Mouse (Mus musculus): ENCODE measurements around the gene Sema3a. TPM values are rescaled to one million over a fixed set of nuclear protein-coding genes. Genes with fewer than 3 reads are reported as not detected.

Sema3a gene
- polyA plus RNA-seq, 1 experiment from 2014 or later, result 42.1 TPM

GRCm38 (mm10) chr5:13144733-13145457 is 19.7 kb downstream of the Sema3a start:
- H3K4me2 ChIP-seq (replicated peaks; ENCODE audit: low read depth, low read length), result no peak overlapping the region
- H3K9ac ChIP-seq (replicated peaks; ENCODE audit: low read depth, low read length), result no peak overlapping the region
- WGBS, result 51% methylated on average over 7 of the region's 7 CpGs

GRCm38 (mm10) chr5:13149909-13150308 is 24.7 kb downstream of the Sema3a start:
- H3K36me3 ChIP-seq (ENCODE audit: control insufficient read depth, insufficient read depth, low read length), result no peaks in the 10 kb centered on the region
- no peak overlapping the region for H3K9ac ChIP-seq (replicated peaks; ENCODE audit: low read depth, low read length)
- H3K4me2 ChIP-seq (replicated peaks; ENCODE audit: low read depth, low read length), result no peak overlapping the region
- no peaks in the 10 kb centered on the region for H3K27me3 ChIP-seq (ENCODE audit: control insufficient read depth, insufficient read depth, low read length)
- no peaks in the 10 kb centered on the region for H3K9me3 ChIP-seq (ENCODE audit: control insufficient read depth, low read depth, low read length)
- WGBS, result 76% methylated on average over 5 of the region's 5 CpGs
- no peak overlapping the region for H3K4me3 ChIP-seq (ENCODE audit: low read depth, low read length)
- ATAC-seq (ENCODE audit: insufficient number of reproducible peaks, insufficient read depth, low FRiP score, low read depth), result no peak
- H3K27ac ChIP-seq (ENCODE audit: low read length), result no peak overlapping the region
- H3K4me1 ChIP-seq (ENCODE audit: control insufficient read depth, insufficient read depth, low read length), result no peaks in the 10 kb centered on the region

More at GRCm38 (mm10) chr5:13144733-13145457, 19.7 kb downstream of the Sema3a start:
- no peak for ATAC-seq (ENCODE audit: insufficient number of reproducible peaks, insufficient read depth, low FRiP score, low read depth)
- Histone ChIP-seq H3K27ac (ENCODE audit: low read length) (no peak overlapping the region), H3K27me3 (ENCODE audit: control insufficient read depth, insufficient read depth, low read length) (no peaks in the 10 kb centered on the region), H3K4me1 (ENCODE audit: control insufficient read depth, insufficient read depth, low read length) (no peaks in the 10 kb centered on the region), H3K36me3 (ENCODE audit: control insufficient read depth, insufficient read depth, low read length) (no peaks in the 10 kb centered on the region), H3K4me3 (ENCODE audit: low read depth, low read length) (no peak overlapping the region), H3K9me3 (ENCODE audit: control insufficient read depth, low read depth, low read length) (no peaks in the 10 kb centered on the region)

DNA sequence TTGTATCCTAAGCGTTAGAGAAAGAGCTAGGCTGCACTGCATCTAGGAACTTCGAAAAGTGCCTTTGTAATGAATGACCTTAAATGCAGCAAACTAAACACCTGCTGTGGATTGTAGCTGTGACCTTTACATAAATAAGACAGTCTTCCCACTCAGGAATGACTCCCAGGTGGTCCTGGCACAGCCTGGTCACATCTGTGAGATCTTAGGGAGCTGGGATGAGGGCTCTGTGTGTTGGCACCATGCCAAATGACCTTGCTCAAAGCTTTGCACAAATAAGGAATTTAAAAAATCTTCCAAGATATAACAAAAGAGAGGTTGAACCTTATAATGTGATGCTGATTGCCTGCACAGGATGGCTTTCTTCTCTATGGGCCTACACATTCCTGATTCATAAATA is 25.8 kb downstream of the Sema3a start:
- no peaks in the 10 kb centered on the region for H3K4me1 ChIP-seq (ENCODE audit: control insufficient read depth, insufficient read depth, low read length)
- H3K27me3 ChIP-seq (ENCODE audit: control insufficient read depth, insufficient read depth, low read length), result no peaks in the 10 kb centered on the region
- no peak overlapping the region for H3K9ac ChIP-seq (replicated peaks; ENCODE audit: low read depth, low read length)
- H3K27ac ChIP-seq (ENCODE audit: low read length), result no peak overlapping the region
- no peak for ATAC-seq (ENCODE audit: insufficient number of reproducible peaks, insufficient read depth, low FRiP score, low read depth)
- H3K4me2 ChIP-seq (replicated peaks; ENCODE audit: low read depth, low read length), result no peak overlapping the region
- WGBS, result 39% methylated on average over 2 of the region's 2 CpGs
- no peak overlapping the region for H3K4me3 ChIP-seq (ENCODE audit: low read depth, low read length)
- H3K36me3 ChIP-seq (ENCODE audit: control insufficient read depth, insufficient read depth, low read length), result no peaks in the 10 kb centered on the region
- H3K9me3 ChIP-seq (ENCODE audit: control insufficient read depth, low read depth, low read length), result no peaks in the 10 kb centered on the region

DNA sequence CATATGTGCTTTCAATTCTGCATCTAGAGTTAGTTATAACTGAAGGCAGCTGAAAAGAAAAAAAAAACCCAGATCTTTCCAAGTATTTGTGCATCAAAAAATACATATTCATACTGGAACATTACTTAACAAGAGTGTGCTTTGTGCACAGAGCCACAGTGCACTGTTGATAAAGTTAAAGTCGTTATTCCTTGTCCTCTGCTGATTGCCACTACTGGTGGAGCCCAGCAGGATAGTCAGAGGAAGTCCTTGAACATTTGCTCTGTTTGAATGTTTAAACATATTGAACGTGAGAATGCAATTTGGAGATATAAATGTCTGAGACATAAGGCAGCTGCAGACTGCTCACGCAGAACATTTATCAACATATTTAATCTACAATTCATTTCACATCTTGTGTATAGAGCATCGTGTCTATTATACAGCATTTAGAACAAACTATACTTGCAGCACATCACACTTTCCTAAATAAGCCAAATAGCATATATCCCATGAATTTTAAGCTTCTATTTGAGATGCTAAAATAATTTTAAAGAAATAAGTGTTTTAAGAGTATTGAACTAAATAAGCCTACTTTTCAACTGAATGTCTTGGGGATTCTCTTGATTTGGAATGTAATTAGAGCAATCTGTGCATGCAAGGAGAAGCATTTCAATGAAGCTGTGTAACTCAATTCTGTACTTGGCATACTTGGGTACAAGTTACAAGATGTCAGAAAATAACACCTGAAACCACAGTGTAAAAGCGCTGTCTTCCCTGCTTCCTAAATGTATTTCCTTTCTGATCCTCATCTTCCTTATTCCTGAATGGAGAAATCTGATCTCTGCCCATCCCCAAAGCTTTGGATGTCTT is 32.8 kb downstream of the Sema3a start:
- ATAC-seq (ENCODE audit: insufficient number of reproducible peaks, insufficient read depth, low FRiP score, low read depth), result no peak
- no peaks in the 10 kb centered on the region for H3K9me3 ChIP-seq (ENCODE audit: control insufficient read depth, low read depth, low read length)
- no peak overlapping the region for H3K4me3 ChIP-seq (ENCODE audit: low read depth, low read length)
- no peak overlapping the region for H3K4me2 ChIP-seq (replicated peaks; ENCODE audit: low read depth, low read length)
- 0 out of 2 replicates have a peak, but pooled peaks cover 3% of the 10 kb centered on the region for H3K4me1 ChIP-seq (ENCODE audit: control insufficient read depth, insufficient read depth, low read length)
- H3K27me3 ChIP-seq (ENCODE audit: control insufficient read depth, insufficient read depth, low read length), result no peaks in the 10 kb centered on the region
- 42% methylated on average over 5 of the region's 5 CpGs for WGBS
- H3K27ac ChIP-seq (ENCODE audit: low read length), result no peak overlapping the region
- no peaks in the 10 kb centered on the region for H3K36me3 ChIP-seq (ENCODE audit: control insufficient read depth, insufficient read depth, low read length)
- no peak overlapping the region for H3K9ac ChIP-seq (replicated peaks; ENCODE audit: low read depth, low read length)

DNA sequence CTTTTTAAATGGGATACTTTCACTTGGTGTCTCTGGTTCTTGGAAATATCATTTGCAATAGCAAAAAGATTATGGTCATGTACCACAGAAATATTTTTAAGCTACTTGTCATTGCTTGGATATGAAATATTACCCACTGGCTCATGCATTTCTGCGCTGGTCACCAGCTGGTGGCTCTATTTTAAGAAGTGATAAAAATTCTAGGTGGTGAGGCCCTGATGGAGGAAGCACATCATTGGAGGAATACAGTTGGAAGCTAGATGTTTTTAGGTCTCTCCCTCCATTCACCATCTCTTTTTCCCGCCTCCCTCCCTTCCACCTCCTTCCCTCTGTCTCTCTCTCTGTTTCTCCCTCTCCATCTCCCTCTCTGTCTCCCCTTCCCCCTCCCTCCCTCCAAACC is 57.0 kb downstream of the Sema3a start:
- Histone ChIP-seq H3K4me2 (replicated peaks; ENCODE audit: low read depth, low read length) (no peak overlapping the region), H3K4me1 (ENCODE audit: control insufficient read depth, insufficient read depth, low read length) (no peaks in the 10 kb centered on the region), H3K27me3 (ENCODE audit: control insufficient read depth, insufficient read depth, low read length) (no peaks in the 10 kb centered on the region), H3K36me3 (ENCODE audit: control insufficient read depth, insufficient read depth, low read length) (no peaks in the 10 kb centered on the region), H3K9me3 (ENCODE audit: control insufficient read depth, low read depth, low read length) (no peaks in the 10 kb centered on the region), H3K4me3 (ENCODE audit: low read depth, low read length) (no peak overlapping the region), H3K9ac (replicated peaks; ENCODE audit: low read depth, low read length) (no peak overlapping the region), H3K27ac (ENCODE audit: low read length) (no peak overlapping the region)
- 86% methylated on average over 2 of the region's 2 CpGs for WGBS
- no peak for ATAC-seq (ENCODE audit: insufficient number of reproducible peaks, insufficient read depth, low FRiP score, low read depth)

DNA sequence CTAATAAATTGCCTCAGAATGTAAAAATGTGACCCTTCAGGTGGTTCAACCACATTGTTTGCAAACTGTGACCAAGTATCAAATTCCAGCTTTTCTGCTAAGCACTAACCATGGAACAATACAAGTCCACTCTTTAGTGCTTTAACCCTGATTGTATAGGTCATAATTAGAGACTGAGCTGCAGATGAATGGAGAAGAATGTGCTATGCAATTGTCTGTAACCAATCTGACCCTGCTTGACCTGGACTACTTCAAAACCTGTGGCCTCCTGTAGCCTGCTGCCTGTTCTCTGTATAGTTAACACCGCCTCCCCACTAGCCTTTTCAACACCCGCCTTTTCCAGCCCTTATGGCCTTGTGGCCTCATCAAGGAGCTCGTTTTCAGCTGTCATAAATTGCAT is 72.7 kb downstream of the Sema3a start:
- Histone ChIP-seq H3K4me2 (replicated peaks; ENCODE audit: low read depth, low read length) (no peak overlapping the region), H3K4me1 (ENCODE audit: control insufficient read depth, insufficient read depth, low read length) (no peaks in the 10 kb centered on the region), H3K27ac (ENCODE audit: low read length) (no peak overlapping the region), H3K9ac (replicated peaks; ENCODE audit: low read depth, low read length) (no peak overlapping the region), H3K27me3 (ENCODE audit: control insufficient read depth, insufficient read depth, low read length) (no peaks in the 10 kb centered on the region), H3K9me3 (ENCODE audit: control insufficient read depth, low read depth, low read length) (no peaks in the 10 kb centered on the region), H3K36me3 (ENCODE audit: control insufficient read depth, insufficient read depth, low read length) (no peaks in the 10 kb centered on the region), H3K4me3 (ENCODE audit: low read depth, low read length) (no peak overlapping the region)
- 47% methylated on average over 3 of the region's 3 CpGs for WGBS
- no peak for ATAC-seq (ENCODE audit: insufficient number of reproducible peaks, insufficient read depth, low FRiP score, low read depth)

DNA sequence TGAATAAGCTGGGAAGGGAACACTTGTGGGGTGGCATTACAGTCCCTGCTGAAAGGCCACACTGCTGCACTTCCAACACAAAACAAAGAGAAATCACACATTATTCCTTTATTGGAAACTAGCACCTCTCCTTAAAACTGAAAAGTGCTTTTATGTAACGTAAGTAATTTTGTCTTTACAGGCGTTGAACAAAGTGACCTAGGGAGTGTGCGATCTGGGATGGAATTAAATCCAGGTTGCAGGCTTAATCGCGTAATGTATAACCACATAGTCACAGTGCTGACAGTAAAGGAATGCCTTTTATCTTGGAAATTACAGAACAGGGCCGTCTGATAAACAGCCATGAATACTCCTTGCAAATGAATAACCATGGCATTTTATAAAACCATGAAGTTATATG is 74.5 kb downstream of the Sema3a start:
- ATAC-seq (ENCODE audit: insufficient number of reproducible peaks, insufficient read depth, low FRiP score, low read depth), result no peak

GRCm38 (mm10) chr5:13255353-13255752 is 130.1 kb downstream of the Sema3a start:
- H3K9me3 ChIP-seq (ENCODE audit: control insufficient read depth, low read depth, low read length), result no peaks in the 10 kb centered on the region
- WGBS, result 37% methylated on average over 3 of the region's 3 CpGs
- no peak overlapping the region for H3K27ac ChIP-seq (ENCODE audit: low read length)
- no peak overlapping the region for H3K4me3 ChIP-seq (ENCODE audit: low read depth, low read length)
- no peak overlapping the region for H3K4me2 ChIP-seq (replicated peaks; ENCODE audit: low read depth, low read length)
- no peaks in the 10 kb centered on the region for H3K27me3 ChIP-seq (ENCODE audit: control insufficient read depth, insufficient read depth, low read length)
- no peaks in the 10 kb centered on the region for H3K4me1 ChIP-seq (ENCODE audit: control insufficient read depth, insufficient read depth, low read length)
- H3K36me3 ChIP-seq (ENCODE audit: control insufficient read depth, insufficient read depth, low read length), result no peaks in the 10 kb centered on the region
- ATAC-seq (ENCODE audit: insufficient number of reproducible peaks, insufficient read depth, low FRiP score, low read depth), result no peak
- H3K9ac ChIP-seq (replicated peaks; ENCODE audit: low read depth, low read length), result no peak overlapping the region

More for the DNA sequence above, 74.5 kb downstream of the Sema3a start:
- no peaks in the 10 kb centered on the region for H3K36me3 ChIP-seq (ENCODE audit: control insufficient read depth, insufficient read depth, low read length)
- no peaks in the 10 kb centered on the region for H3K4me1 ChIP-seq (ENCODE audit: control insufficient read depth, insufficient read depth, low read length)
- no peaks in the 10 kb centered on the region for H3K9me3 ChIP-seq (ENCODE audit: control insufficient read depth, low read depth, low read length)
- no peak overlapping the region for H3K4me2 ChIP-seq (replicated peaks; ENCODE audit: low read depth, low read length)
- H3K27me3 ChIP-seq (ENCODE audit: control insufficient read depth, insufficient read depth, low read length), result no peaks in the 10 kb centered on the region
- WGBS, result 74% methylated on average over 6 of the region's 6 CpGs
- no peak overlapping the region for H3K27ac ChIP-seq (ENCODE audit: low read length)
- H3K4me3 ChIP-seq (ENCODE audit: low read depth, low read length), result no peak overlapping the region
- no peak overlapping the region for H3K9ac ChIP-seq (replicated peaks; ENCODE audit: low read depth, low read length)
